Mouse (Mus musculus) lung, postnatal 14 days (tissue): ENCODE measurements around the gene Cd72.
A peak's percentile ranks its signal among the peaks of the same experiment; 100 is the strongest.
"Not testable (repeated sequence)": the region's sequence is repeated elsewhere in the genome, so short reads cannot be mapped to it uniquely, and the experiment has no call there.

Experiments used
- DNase-seq: peaks from one replicate; pipeline ENCODE4 v3.0.0; 2021

The Cd72 gene

DNA sequence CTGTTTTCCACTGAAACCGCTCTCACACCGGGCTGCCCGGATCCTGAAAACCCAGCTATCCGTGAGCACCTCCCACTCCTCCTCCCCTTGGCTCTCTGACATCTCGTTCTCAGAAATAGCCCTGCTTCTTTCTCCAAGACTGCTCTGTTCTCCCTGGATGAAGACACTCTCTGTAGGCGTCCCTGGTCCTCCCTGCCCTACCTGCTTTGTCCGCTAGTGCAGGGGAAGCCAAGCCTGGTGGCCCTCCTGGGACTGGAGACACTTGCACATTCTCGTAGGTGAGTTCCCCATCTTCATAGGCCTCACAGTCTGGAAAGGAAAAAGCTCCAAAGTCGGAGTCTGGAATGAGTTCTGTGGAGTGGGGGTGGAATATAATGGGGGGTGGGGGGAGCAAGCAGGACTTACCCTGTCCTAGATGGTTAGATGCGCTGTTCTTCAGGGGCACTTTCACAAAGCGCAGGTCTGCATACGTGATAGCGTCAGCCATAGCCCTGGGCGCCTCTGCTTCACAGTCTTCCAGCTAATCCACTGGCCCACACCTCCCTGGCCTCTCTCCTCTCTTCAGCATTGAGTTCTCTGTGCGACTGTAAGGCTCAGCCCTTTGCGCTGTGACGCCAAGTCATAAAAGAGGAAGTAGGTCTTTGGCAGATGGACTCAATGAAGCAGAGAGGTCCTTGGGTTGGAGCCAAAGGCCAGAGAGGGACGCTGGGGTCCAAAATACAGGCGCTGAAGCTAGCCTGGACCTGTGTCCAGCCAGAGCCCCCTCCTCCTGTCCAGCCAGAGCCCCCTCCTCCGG lies at the start of gene Cd72:
Cd72 (minus strand) TSS at position 588 of the 796 bp plus-strand sequence.
- DNase-seq = no peak

- DNase-seq = no peak
Measured at GRCm38 (mm10) chr4:43503506-43503905, 49.1 kb upstream of the Cd72 start.

GRCm38 (mm10) chr4:43503041-43503440 lies 48.6 kb upstream of the Cd72 start:
- no peak for DNase-seq

DNA sequence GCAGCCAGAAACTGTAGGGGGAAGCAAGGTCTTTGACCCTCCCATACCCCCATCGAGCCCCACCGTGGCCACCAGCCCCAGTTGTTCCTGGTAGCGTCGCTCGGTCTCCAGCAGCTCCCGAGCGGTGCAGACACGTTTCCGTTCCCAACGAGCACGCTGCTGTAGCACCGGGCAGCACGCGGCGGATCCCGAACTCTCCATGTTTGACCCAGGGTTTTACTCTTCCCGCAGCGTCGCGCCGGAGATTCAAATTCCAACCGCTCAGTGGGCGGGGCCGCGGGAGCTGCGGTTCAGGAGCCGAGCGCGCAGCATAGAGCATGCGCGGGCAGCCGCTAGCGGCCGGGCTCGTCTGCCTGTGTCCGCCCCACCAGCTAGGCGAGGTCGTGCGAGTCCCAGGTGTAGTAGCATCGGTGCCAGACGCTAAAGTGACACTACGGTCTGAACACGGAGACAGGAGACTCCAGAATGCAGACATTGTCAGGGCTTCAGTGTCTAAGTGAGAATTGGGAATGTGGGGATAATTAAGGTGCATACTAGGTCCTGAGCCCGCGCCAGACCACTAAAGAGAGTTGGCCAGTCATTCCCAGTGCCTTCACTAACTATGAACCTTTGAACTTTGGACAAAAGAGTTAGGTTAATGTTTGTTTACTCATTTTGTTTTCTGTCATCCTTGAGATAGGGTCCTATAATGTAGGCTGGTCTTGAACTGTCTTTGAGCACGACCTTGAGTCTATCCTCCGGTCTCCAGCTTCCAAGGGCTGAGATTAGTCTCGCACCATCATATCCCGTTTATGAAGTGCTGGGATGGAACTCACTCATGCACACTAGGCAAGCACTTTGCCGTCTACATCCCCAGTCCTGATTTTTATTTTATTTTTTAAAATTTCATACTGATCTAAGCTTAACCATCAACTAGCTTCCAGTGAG lies 45.2 kb upstream of the Cd72 start, which contains the start of gene Arhgef39:
Arhgef39 (minus strand) TSS at position 289 of the 927 bp plus-strand sequence.
- DNase-seq = peak; percentile 83

- no peak for DNase-seq
Measured at GRCm38 (mm10) chr4:43498983-43499382, 44.6 kb upstream of the Cd72 start.

- no peak for DNase-seq
Measured at GRCm38 (mm10) chr4:43497946-43498345, 43.5 kb upstream of the Cd72 start.

- no peak for DNase-seq
Measured at GRCm38 (mm10) chr4:43497405-43497804, 43.0 kb upstream of the Cd72 start.

DNA sequence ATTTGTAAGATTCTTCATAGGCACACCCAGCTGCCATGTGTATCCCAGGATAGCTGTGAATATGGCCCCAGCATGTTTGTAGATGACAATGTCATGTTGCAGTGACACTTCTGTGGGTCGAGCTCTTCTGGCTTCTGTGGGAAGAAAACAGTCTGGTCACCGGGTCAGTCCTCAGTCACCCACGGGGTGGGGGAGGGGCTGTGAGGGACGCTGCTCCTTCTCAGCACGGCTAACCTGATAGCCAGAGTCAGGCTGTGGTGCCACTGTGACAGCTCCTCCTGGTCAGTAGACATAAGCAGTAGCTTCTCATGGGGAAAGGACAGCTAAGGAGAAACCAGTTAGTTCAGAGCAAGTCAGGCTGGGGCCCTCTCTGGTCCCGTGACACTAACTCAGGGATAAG lies 42.2 kb upstream of the Cd72 start:
- no peak for DNase-seq

GRCm38 (mm10) chr4:43493846-43494240 lies 39.4 kb upstream of the Cd72 start:
- DNase-seq = no peak

- DNase-seq = peak; percentile 98
Measured at GRCm38 (mm10) chr4:43493186-43493845, 38.9 kb upstream of the Cd72 start.

GRCm38 (mm10) chr4:43492821-43493185 lies 38.4 kb upstream of the Cd72 start, which contains the start of gene Ccdc107:
Gene Ccdc107 (plus strand): TSS chr4:43492900.
- DNase-seq = peak; percentile 90

GRCm38 (mm10) chr4:43492101-43492820 lies 37.8 kb upstream of the Cd72 start:
- no peak for DNase-seq

GRCm38 (mm10) chr4:43490801-43491200 lies 36.4 kb upstream of the Cd72 start:
- DNase-seq = peak; percentile 58

GRCm38 (mm10) chr4:43489611-43490010 lies 35.2 kb upstream of the Cd72 start:
- DNase-seq = no peak

GRCm38 (mm10) chr4:43485666-43486065 lies 31.2 kb upstream of the Cd72 start:
- DNase-seq = not testable (repeated sequence)

DNA sequence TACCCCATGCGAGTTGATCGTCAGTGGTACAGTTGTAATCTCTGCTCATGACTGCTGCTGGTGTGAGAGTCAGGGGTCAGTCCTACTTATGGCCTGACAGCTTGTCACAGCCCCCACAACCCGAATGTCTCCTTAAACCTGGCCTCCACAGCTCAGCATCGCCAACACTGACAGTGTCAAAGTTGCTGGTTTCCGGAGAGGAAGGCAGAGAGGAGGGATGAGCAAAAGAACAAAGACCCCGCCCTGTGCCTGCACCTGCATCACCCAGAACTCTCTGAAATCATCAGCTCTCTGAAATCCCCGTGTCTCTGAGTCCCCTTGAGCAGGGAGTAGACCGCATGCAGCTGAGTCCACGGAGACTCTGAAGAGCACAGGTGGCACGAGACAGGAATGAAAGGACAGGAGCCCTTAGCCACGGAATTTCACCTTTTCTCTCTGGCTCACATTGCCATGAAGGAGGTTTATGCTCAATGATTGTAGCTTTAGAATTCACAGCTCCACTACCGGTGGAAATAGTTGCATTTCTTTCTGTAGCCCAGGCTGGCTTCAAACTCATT lies 29.2 kb upstream of the Cd72 start, which contains the start of gene Sit1:
Sit1 (minus strand) TSS at position 200 of the 557 bp plus-strand sequence.
- no peak for DNase-seq

GRCm38 (mm10) chr4:43482591-43482990 lies 28.2 kb upstream of the Cd72 start:
- DNase-seq = no peak

DNA sequence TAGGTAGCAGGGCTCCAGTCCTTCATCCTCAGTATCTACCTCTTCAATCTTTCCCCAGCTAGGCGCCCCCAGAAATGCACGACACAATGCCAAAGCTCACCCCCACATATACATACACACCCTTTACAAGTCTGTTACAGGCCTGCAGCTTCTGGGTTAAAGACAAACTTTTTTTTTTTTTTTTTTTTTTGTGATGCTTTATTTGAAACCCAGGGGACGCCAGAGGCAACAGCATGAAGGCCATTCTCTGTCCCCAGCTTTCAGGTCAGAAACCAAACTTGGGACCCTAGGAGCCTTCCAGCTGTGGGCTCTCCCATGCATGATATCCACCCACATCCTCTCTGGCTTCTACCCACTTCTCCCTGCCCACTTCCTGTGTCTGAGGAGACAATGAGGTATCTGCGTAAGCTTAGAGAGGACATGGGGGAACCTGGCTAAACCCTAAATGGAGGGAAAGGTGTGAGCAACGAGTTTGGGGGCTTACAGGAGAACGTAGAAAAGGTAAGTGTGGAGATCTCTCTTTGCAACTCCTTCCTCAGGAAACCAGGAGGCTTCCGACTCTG lies 27.5 kb upstream of the Cd72 start:
- no peak for DNase-seq

DNA sequence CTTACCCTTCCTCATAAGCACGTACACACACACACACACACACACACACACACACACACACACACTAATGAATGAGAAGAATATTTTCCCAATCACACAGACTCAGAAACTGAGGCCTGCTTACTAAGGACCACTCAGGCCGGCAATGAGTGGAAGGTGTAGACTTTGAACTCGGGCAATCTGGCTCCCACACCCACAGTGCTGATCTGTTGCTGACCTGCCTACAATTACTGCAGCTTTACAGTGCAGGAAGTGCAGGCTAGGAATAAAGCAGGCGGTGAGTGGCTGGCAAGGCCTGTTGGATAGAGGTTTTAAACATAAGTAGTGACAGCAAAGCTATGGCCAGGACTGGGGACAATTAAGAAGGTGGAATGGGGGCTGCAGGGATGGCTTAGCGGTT lies 26.6 kb upstream of the Cd72 start:
- no peak for DNase-seq

GRCm38 (mm10) chr4:43478906-43479832 lies 24.7 kb upstream of the Cd72 start:
- peak; percentile 89 for DNase-seq

DNA sequence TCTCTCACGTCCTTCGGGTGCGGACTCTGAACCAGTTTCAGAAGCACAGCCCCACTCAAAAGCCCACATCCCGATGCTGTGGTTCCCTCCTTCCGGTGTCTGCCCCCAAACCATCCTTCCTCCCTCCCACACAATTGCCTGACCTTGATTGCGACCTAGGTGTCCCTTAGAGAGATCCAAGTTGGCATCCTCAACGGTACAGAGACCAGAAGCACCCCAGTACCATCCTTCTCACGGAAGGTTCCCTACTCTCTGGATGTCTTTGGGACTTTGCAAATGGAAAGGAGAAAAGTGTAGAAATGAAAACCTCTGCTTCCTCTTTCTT lies 24.1 kb upstream of the Cd72 start:
- no peak for DNase-seq
